Mouse (Mus musculus) E14TG2a.4 (cell line): ENCODE data around the gene Btnl9.

ENCODE experiments used
- CTCF ChIP-seq: conservative IDR thresholded peaks from 2 replicates; pipeline ENCODE4 v1.5.1; 2014; ENCODE audit warnings: low read length
- NANOG ChIP-seq: IDR thresholded peaks from 2 replicates; pipeline ENCODE4 v1.6.1; 2014; ENCODE audit warnings: borderline replicate concordance, low read length, mixed read lengths
- POU5F1 ChIP-seq: IDR thresholded peaks from 2 replicates; pipeline ENCODE4 v1.6.1; 2014; ENCODE audit warnings: low read length, borderline replicate concordance

DNA sequence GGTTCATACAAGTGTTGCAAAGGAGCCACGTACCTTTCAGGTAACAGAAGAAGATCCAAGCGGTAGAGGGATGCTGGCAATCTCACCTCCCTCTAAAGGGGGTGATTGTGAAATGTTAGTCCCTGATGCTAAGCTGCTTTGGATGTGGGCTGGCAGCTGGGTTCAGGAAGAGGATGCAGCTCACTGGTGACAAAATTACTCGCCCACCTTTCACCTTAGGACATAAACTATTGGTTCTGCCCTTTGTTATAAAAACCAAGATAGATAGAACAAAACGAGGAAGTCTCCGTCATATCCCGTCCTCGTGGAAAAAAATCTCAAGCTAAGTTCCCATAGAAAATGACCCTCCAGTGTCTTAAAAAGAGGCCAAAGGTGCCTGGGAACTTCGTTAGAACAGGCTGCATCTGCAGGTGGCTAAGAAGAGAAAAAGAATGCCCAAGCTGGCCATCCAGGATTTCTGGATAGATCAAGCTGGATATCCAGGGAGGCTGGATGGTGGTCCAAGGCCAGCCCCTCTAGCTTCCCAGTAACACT is at the start of gene Btnl9:
- TF ChIP-seq CTCF (no peak), POU5F1 (no peak), NANOG (no peak)
